Mouse (Mus musculus) forebrain, postnatal 0 days (tissue): ENCODE measurements at regions not wholly inside any gene's neighbourhood (a gene's known extent, or its start where the extent isn't known, plus 50 kb on each side); places are given as distances from the start of the nearest gene placed in this dataset.

Experiments
- ATAC-seq: fragments of 200-750 bp; cut with Nextera tagmentation; 2 replicates; pipeline ENCODE4 v1.8.0; 2017; ENCODE audit warnings: mild to moderate bottlenecking, moderate library complexity
- DNase-seq: peaks from one replicate; pipeline ENCODE4 v3.0.0-alpha.2; 2015
- H3K27ac ChIP-seq: fragments of 300-500 bp; sonication (generic); 2 replicates; pipeline ENCODE4 v1.5.1; 2014; ENCODE audit warnings: low read depth, mild to moderate bottlenecking, antibody characterized with exemption, low read length, moderate library complexity, mixed read lengths
- H3K27me3 ChIP-seq: fragments of 300-500 bp; sonication (generic); 2 replicates; pipeline ENCODE4 v1.6.1; 2014; ENCODE audit warnings: mild to moderate bottlenecking, low read length, mixed read lengths; ENCODE audit not compliant: insufficient read depth
- H3K36me3 ChIP-seq: fragments of 300-500 bp; sonication (generic); 2 replicates; pipeline ENCODE4 v1.6.1; 2014; ENCODE audit warnings: mild to moderate bottlenecking, moderate library complexity; ENCODE audit not compliant: insufficient read depth
- H3K4me1 ChIP-seq: fragments of 300-500 bp; sonication (generic); 2 replicates; pipeline ENCODE4 v1.6.1; 2014; ENCODE audit warnings: antibody characterized with exemption; ENCODE audit not compliant: insufficient read depth
- H3K4me2 ChIP-seq: fragments of 300-500 bp; sonication (generic); 2 replicates; pipeline ENCODE4 v1.6.1; 2014; ENCODE audit warnings: low read depth, mild to moderate bottlenecking, moderate library complexity
- H3K4me3 ChIP-seq: fragments of 300-500 bp; sonication (generic); 2 replicates; pipeline ENCODE4 v1.5.1; 2014; ENCODE audit warnings: low read depth, low read length, mixed read lengths
- H3K9ac ChIP-seq: fragments of 300-500 bp; sonication (generic); 2 replicates; pipeline ENCODE4 v1.6.1; 2014; ENCODE audit warnings: mild to moderate bottlenecking
- H3K9me3 ChIP-seq: fragments of 300-500 bp; sonication (generic); 2 replicates; pipeline ENCODE4 v1.6.1; 2016; ENCODE audit warnings: low read length
- CTCF ChIP-seq: sonication (generic); IDR thresholded peaks from 2 replicates; pipeline ENCODE4 v1.5.1; 2016; ENCODE audit warnings: antibody characterized with exemption, control low read depth, low read depth
- WGBS: fragments of 180-500 bp; shearing (Covaris S2); extraction: QIAGEN DNeasy Blood & Tissue Kit; methylation state at CpG from one replicate; pipeline ENCODE4 v1.1.7; 2014; 5-methylcytosine and 5-hydroxymethylcytosine counted together

- H3K9me3 ChIP-seq: no peaks in the 10 kb centered on the region
- ATAC-seq: no peak
- no peak overlapping the region for H3K9ac ChIP-seq
- no peak overlapping the region for H3K4me3 ChIP-seq
- no peaks in the 10 kb centered on the region for H3K4me1 ChIP-seq
- WGBS: 77% methylated on average over 4 of the region's 4 CpGs
- DNase-seq: no peak
- no peak overlapping the region for H3K27ac ChIP-seq
- no peak for TF ChIP-seq CTCF
- no peak overlapping the region for H3K4me2 ChIP-seq
- no peaks in the 10 kb centered on the region for H3K36me3 ChIP-seq
- H3K27me3 ChIP-seq: no peaks in the 10 kb centered on the region
These were observed 149.1 kb upstream of the Thbs1 start for GRCm38 (mm10) chr2:117962531-117962930.

- Histone ChIP-seq H3K36me3 (no peaks in the 10 kb centered on the region), H3K27me3 (no peaks in the 10 kb centered on the region), H3K4me2 (no peak overlapping the region), H3K9me3 (no peaks in the 10 kb centered on the region), H3K4me1 (no peaks in the 10 kb centered on the region), H3K4me3 (no peak overlapping the region), H3K9ac (no peak overlapping the region), H3K27ac (no peak overlapping the region)
- no peak for TF ChIP-seq CTCF
- ATAC-seq (no peak), DNase-seq (no peak)
- WGBS: 88% methylated on average over 2 of the region's 2 CpGs
These were observed 148.2 kb upstream of the Thbs1 start for GRCm38 (mm10) chr2:117963526-117963925.

GRCm38 (mm10) chr2:117965758-117966157 is 145.9 kb upstream of the Thbs1 start:
- DNase-seq (no peak), ATAC-seq (no peak)
- WGBS: 96% methylated on average over 4 of the region's 4 CpGs
- Histone ChIP-seq H3K27me3 (no peaks in the 10 kb centered on the region), H3K9ac (no peak overlapping the region), H3K36me3 (no peaks in the 10 kb centered on the region), H3K4me1 (no peaks in the 10 kb centered on the region), H3K4me3 (no peak overlapping the region), H3K4me2 (no peak overlapping the region), H3K9me3 (no peaks in the 10 kb centered on the region), H3K27ac (no peak overlapping the region)
- no peak for TF ChIP-seq CTCF

- ATAC-seq (no peak), DNase-seq (no peak)
- H3K27ac ChIP-seq: no peak overlapping the region
- H3K9me3 ChIP-seq: no peaks in the 10 kb centered on the region
- WGBS: 98% methylated on average over 1 of the region's 1 CpGs
- no peaks in the 10 kb centered on the region for H3K27me3 ChIP-seq
- no peak overlapping the region for H3K4me3 ChIP-seq
- no peak overlapping the region for H3K4me2 ChIP-seq
- no peaks in the 10 kb centered on the region for H3K36me3 ChIP-seq
- no peaks in the 10 kb centered on the region for H3K4me1 ChIP-seq
- no peak overlapping the region for H3K9ac ChIP-seq
- no peak for TF ChIP-seq CTCF
These were observed 142.9 kb upstream of the Thbs1 start for GRCm38 (mm10) chr2:117968731-117969130.

- no peaks in the 10 kb centered on the region for H3K9me3 ChIP-seq
- WGBS: 90% methylated on average over 5 of the region's 5 CpGs
- H3K9ac ChIP-seq: no peak overlapping the region
- no peak overlapping the region for H3K4me3 ChIP-seq
- no peak overlapping the region for H3K27ac ChIP-seq
- no peak for DNase-seq
- no peaks in the 10 kb centered on the region for H3K4me1 ChIP-seq
- no peak for ATAC-seq
- H3K27me3 ChIP-seq: no peaks in the 10 kb centered on the region
- no peak overlapping the region for H3K4me2 ChIP-seq
- no peak for TF ChIP-seq CTCF
- no peaks in the 10 kb centered on the region for H3K36me3 ChIP-seq
These were observed 141.0 kb upstream of the Thbs1 start for GRCm38 (mm10) chr2:117970631-117971030.

GRCm38 (mm10) chr2:117977033-117977432 is 134.6 kb upstream of the Thbs1 start:
- Histone ChIP-seq H3K4me2 (no peak overlapping the region), H3K4me3 (no peak overlapping the region), H3K9me3 (no peaks in the 10 kb centered on the region), H3K4me1 (no peaks in the 10 kb centered on the region), H3K36me3 (no peaks in the 10 kb centered on the region), H3K9ac (no peak overlapping the region), H3K27me3 (no peaks in the 10 kb centered on the region), H3K27ac (no peak overlapping the region)
- DNase-seq (no peak), ATAC-seq (no peak)
- WGBS: 93% methylated on average over 9 of the region's 9 CpGs
- no peak for TF ChIP-seq CTCF

GRCm38 (mm10) chr2:117980856-117981255 is 130.8 kb upstream of the Thbs1 start:
- no peaks in the 10 kb centered on the region for H3K27me3 ChIP-seq
- no peak for DNase-seq

GRCm38 (mm10) chr2:117984569-117984968 is 127.1 kb upstream of the Thbs1 start:
- H3K9me3 ChIP-seq: no peaks in the 10 kb centered on the region
- no peak overlapping the region for H3K27ac ChIP-seq
- ATAC-seq (no peak), DNase-seq (no peak)
- H3K4me1 ChIP-seq: no peaks in the 10 kb centered on the region
- no peaks in the 10 kb centered on the region for H3K36me3 ChIP-seq
- no peak overlapping the region for H3K4me2 ChIP-seq
- no peak overlapping the region for H3K4me3 ChIP-seq
- H3K9ac ChIP-seq: no peak overlapping the region
- no peaks in the 10 kb centered on the region for H3K27me3 ChIP-seq
- WGBS: 95% methylated on average over 5 of the region's 5 CpGs
- TF ChIP-seq CTCF: no peak

More at GRCm38 (mm10) chr2:117980856-117981255, 130.8 kb upstream of the Thbs1 start:
- no peaks in the 10 kb centered on the region for H3K4me1 ChIP-seq
- H3K36me3 ChIP-seq: no peaks in the 10 kb centered on the region
- no peak for TF ChIP-seq CTCF
- H3K9ac ChIP-seq: no peak overlapping the region
- no peak overlapping the region for H3K4me2 ChIP-seq
- WGBS: 93% methylated on average over 2 of the region's 2 CpGs
- H3K4me3 ChIP-seq: no peak overlapping the region
- H3K27ac ChIP-seq: no peak overlapping the region
- no peaks in the 10 kb centered on the region for H3K9me3 ChIP-seq
- no peak for ATAC-seq
